In the genomic region with DNA sequence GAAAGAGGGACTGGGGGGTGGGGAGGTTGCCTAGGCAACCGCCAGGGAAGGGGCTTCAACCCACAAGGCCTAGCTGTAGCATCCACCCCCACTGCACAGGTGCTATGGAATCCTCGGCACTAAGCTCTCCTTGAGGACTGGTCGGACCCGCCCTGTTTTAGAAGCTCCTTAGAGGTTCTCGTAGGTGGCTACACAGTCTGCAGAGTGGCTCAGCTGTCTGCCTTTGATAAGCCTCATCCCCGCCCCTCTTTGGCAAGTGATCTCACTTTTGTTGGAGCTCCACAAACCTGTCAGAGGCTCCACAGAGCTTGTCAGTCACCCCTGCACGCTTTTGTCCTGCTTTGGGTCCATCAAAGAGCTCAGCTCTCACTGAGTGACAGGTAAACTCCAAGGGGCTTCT, we compare ENCODE assay signal across 11 mouse cellular contexts. TPM values are rescaled to one million over a fixed set of nuclear protein-coding genes. Genes with fewer than 3 reads are reported as not detected.
DNase-seq lines count a peak whose midpoint lies in the region; ATAC-seq and TF ChIP-seq lines count a peak whose summit lies in the region.
"Had no signal": no experiment of that assay in that cellular context is flagged by ENCODE, and none has a peak within 500 bp of the region (broad histone marks: within the 10 kb centered on the region; RNA-seq: fewer than 3 reads in every experiment).

No protein-coding gene starts in this region.

- peak; percentile 71 for ATAC-seq in lung, embryonic 15.5 days (ENCODE audit: borderline replicate concordance, extremely low read depth, low FRiP score, low TSS enrichment)
- ATAC-seq in erythroblast, adult 5-6 weeks (replicated peaks; ENCODE audit: low FRiP score, poor library complexity, severe bottlenecking): peak; percentile 90
- peak; percentile 94 for ATAC-seq in liver, embryonic 12.5 days
- peak; percentile 57; the same call in 1 of the 2 replicates for ATAC-seq in stomach, embryonic 14.5 days (ENCODE audit: insufficient number of reproducible peaks, insufficient read depth, low FRiP score, low read depth)
- no peak for ATAC-seq in heart, embryonic 12.5 days (ENCODE audit: insufficient number of reproducible peaks, low FRiP score)

- H3K9ac ChIP-seq in lung, embryonic 15.5 days: no peak overlapping the region
- H3K9ac ChIP-seq in liver, embryonic 12.5 days: peak overlapping the region; percentile 36; the same call in 1 of the 2 replicates
- H3K9ac ChIP-seq in stomach, embryonic 14.5 days (replicated peaks; ENCODE audit: low read depth, low read length): no peak overlapping the region
- H3K9ac ChIP-seq in heart, embryonic 12.5 days: no peak overlapping the region

- H3K4me2 ChIP-seq in lung, embryonic 15.5 days: no peak overlapping the region
- peak overlapping the region; percentile 58 for H3K4me2 ChIP-seq in liver, embryonic 12.5 days
- H3K4me2 ChIP-seq in stomach, embryonic 14.5 days (replicated peaks; ENCODE audit: low read depth, low read length): no peak overlapping the region
- H3K4me2 ChIP-seq in heart, embryonic 12.5 days: no peak overlapping the region

- no peak for TF ChIP-seq CTCF in left cerebral cortex, adult 2 months (IDR thresholded peaks at IDR 0.05)

- no peaks in the 10 kb centered on the region for H3K27me3 ChIP-seq in lung, embryonic 15.5 days
- H3K27me3 ChIP-seq in liver, embryonic 12.5 days (replicated peaks): peaks cover 18% of the 10 kb centered on the region; the same call in 1 of the 2 replicates
- H3K27me3 ChIP-seq in stomach, embryonic 14.5 days (ENCODE audit: control insufficient read depth, insufficient read depth, low read length): no peaks in the 10 kb centered on the region
- peaks cover 4% of the 10 kb centered on the region; the same call in 1 of the 2 replicates for H3K27me3 ChIP-seq in heart, embryonic 12.5 days (replicated peaks)

- intact Hi-C loops in left cerebral cortex, adult 2 months (cut with DNase I): no loop called here

- H3K27ac ChIP-seq in lung, embryonic 15.5 days: peak overlapping the region; percentile 32; the same call in 1 of the 2 replicates
- H3K27ac ChIP-seq in liver, embryonic 12.5 days: peak overlapping the region; percentile 78
- H3K27ac ChIP-seq in stomach, embryonic 14.5 days (ENCODE audit: low read length): no peak overlapping the region
- H3K27ac ChIP-seq in left cerebral cortex, adult 2 months: no peak overlapping the region
- H3K27ac ChIP-seq in heart, embryonic 12.5 days (ENCODE audit: poor library complexity, severe bottlenecking): no peak overlapping the region

- WGBS in lung, embryonic 15.5 days: 47% methylated on average over 7 of the region's 7 CpGs
- 15% methylated on average over 7 of the region's 7 CpGs for WGBS in liver, embryonic 12.5 days (ENCODE audit: insufficient replicate concordance)
- WGBS in stomach, embryonic 14.5 days: 62% methylated on average over 7 of the region's 7 CpGs
- 49% methylated on average over 7 of the region's 7 CpGs for WGBS in heart, embryonic 12.5 days

- H3K36me3 ChIP-seq in lung, embryonic 15.5 days: no peaks in the 10 kb centered on the region
- no peaks in the 10 kb centered on the region for H3K36me3 ChIP-seq in liver, embryonic 12.5 days
- no peaks in the 10 kb centered on the region for H3K36me3 ChIP-seq in stomach, embryonic 14.5 days (ENCODE audit: control insufficient read depth, insufficient read depth, low read length)
- no peaks in the 10 kb centered on the region for H3K36me3 ChIP-seq in heart, embryonic 12.5 days

- peaks cover 22% of the 10 kb centered on the region for H3K4me1 ChIP-seq in lung, embryonic 15.5 days
- peaks cover 33% of the 10 kb centered on the region for H3K4me1 ChIP-seq in liver, embryonic 12.5 days
- no peaks in the 10 kb centered on the region for H3K4me1 ChIP-seq in stomach, embryonic 14.5 days (ENCODE audit: control insufficient read depth, insufficient read depth, low read length)
- peaks cover 10% of the 10 kb centered on the region; the same call in 1 of the 2 replicates for H3K4me1 ChIP-seq in heart, embryonic 12.5 days (replicated peaks)

- no peak for DNase-seq in lung, postnatal 4 days
- DNase-seq in left cerebral cortex, adult 2 months (ENCODE audit: extremely low spot score in 1 of 2, low spot score in 2 of 2): no peak
- DNase-seq in kidney, postnatal 36 days: no peak
- DNase-seq: cerebellum, adult 9-10 months; heart, adult 18-20 months; thymus, postnatal 36 days had no signal

- H3K9me3 ChIP-seq in lung, embryonic 15.5 days: no peaks in the 10 kb centered on the region
- H3K9me3 ChIP-seq in liver, embryonic 12.5 days (replicated peaks): no peaks in the 10 kb centered on the region
- H3K9me3 ChIP-seq in stomach, embryonic 14.5 days (ENCODE audit: control insufficient read depth, low read depth, low read length): no peaks in the 10 kb centered on the region
- no peaks in the 10 kb centered on the region for H3K9me3 ChIP-seq in heart, embryonic 12.5 days (replicated peaks)

- no peak overlapping the region for H3K4me3 ChIP-seq in lung, embryonic 15.5 days
- peak overlapping the region; percentile 20; the same call in 1 of the 2 replicates for H3K4me3 ChIP-seq in liver, embryonic 12.5 days
- H3K4me3 ChIP-seq in stomach, embryonic 14.5 days (ENCODE audit: low read depth, low read length): no peak overlapping the region
- no peak overlapping the region for H3K4me3 ChIP-seq in left cerebral cortex, adult 2 months
- H3K4me3 ChIP-seq in heart, embryonic 12.5 days: no peak overlapping the region

RNA-seq across cellular contexts. Expression of a gene that starts 17.0 kb away (rescaled TPM):
- polyA plus RNA-seq in lung, embryonic 15.5 days (2015; fragmentation: Nextera tagmentation; extraction: Ambion mirVana): 19.4 and 21.7 TPM in 2 replicates
- 2.1 TPM in 1 of 2 replicates, not detected in the other for total RNA-seq in erythroblast, adult 5-6 weeks (2015; ENCODE audit: low replicate concordance)
- 0.28 and 0.51 TPM in 2 replicates for total RNA-seq in erythroblast, adult 5-6 weeks (2017; ENCODE audit: low replicate concordance)
- polyA plus RNA-seq in liver, embryonic 12.5 days (2016; fragmentation: Nextera tagmentation; extraction: Ambion mirVana): 3.0 and 3.4 TPM in 2 replicates
- 19.2 and 22.7 TPM in 2 replicates for polyA plus RNA-seq in stomach, embryonic 14.5 days (2014; fragmentation: Nextera tagmentation; extraction: Ambion mirVana)
- 100 to 1,000 TPM; 219 to 236 TPM for total RNA-seq in left cerebral cortex, adult 2 months (2021)
- polyA plus RNA-seq in heart, embryonic 12.5 days (2016; fragmentation: Nextera tagmentation; extraction: Ambion mirVana): 18.3 and 19.6 TPM in 2 replicates

Comparison
In these comparisons a context has a peak if more than half of its experiments do, and no peak if none do; other contexts are left out.
1. H3K27ac ChIP-seq: peak in lung, embryonic 15.5 days (single experiment) and liver, embryonic 12.5 days (single experiment); none in stomach, embryonic 14.5 days (single experiment), left cerebral cortex, adult 2 months (single experiment) and heart, embryonic 12.5 days (single experiment).